ENCODE assay signal across 8 mouse cellular contexts in genomic region chr2:164441731-164442130, GRCm38 (mm10). TPM values are rescaled to one million over a fixed set of nuclear protein-coding genes. Genes with fewer than 3 reads are reported as not detected.
DNase-seq lines count a peak whose midpoint lies in the region; ATAC-seq and TF ChIP-seq lines count a peak whose summit lies in the region.

No protein-coding gene starts in this region.

- no peak for DNase-seq in heart, postnatal 0 days (ENCODE audit: low spot score)
- no peak for DNase-seq in heart, adult 8-10 months (ENCODE audit: low spot score)
- DNase-seq in natural killer cell, adult 2 months (ENCODE audit: low spot score in 2 of 2): no peak
- DNase-seq in cerebellum, postnatal 10 days: no peak
- no peak for DNase-seq in urinary bladder, postnatal 36 days (ENCODE audit: low spot score in 2 of 2)

- H3K27ac ChIP-seq in heart, postnatal 0 days (ENCODE audit: low read depth): no peak overlapping the region
- no peak overlapping the region for H3K27ac ChIP-seq in bone marrow, adult 2 months (ENCODE audit: control insufficient read depth, insufficient read depth, low read depth, low read length, poor library complexity)
- no peak overlapping the region for H3K27ac ChIP-seq in hindbrain, embryonic 16.5 days (ENCODE audit: low read depth, low read length)
- no peak overlapping the region for H3K27ac ChIP-seq in midbrain, embryonic 13.5 days

- peaks cover 21% of the 10 kb centered on the region; the same call in 1 of the 2 replicates for H3K4me1 ChIP-seq in heart, postnatal 0 days (ENCODE audit: control insufficient read depth, insufficient read depth)
- H3K4me1 ChIP-seq in bone marrow, adult 2 months (ENCODE audit: control insufficient read depth, insufficient read depth, low read length): no peaks in the 10 kb centered on the region
- H3K4me1 ChIP-seq in hindbrain, embryonic 16.5 days (ENCODE audit: control insufficient read depth, insufficient read depth, low read depth, low read length): peaks cover 21% of the 10 kb centered on the region
- peaks cover 25% of the 10 kb centered on the region for H3K4me1 ChIP-seq in midbrain, embryonic 13.5 days (replicated peaks)

- peak overlapping the region; percentile 87 for H3K4me2 ChIP-seq in heart, postnatal 0 days (ENCODE audit: low read depth, low read length)
- H3K4me2 ChIP-seq in hindbrain, embryonic 16.5 days (ENCODE audit: low read length): peak overlapping the region; percentile 95
- peak overlapping the region; percentile 81 for H3K4me2 ChIP-seq in midbrain, embryonic 13.5 days (replicated peaks)

- peak overlapping the region; percentile 68 for H3K4me3 ChIP-seq in heart, postnatal 0 days (ENCODE audit: low read depth, low read length)
- peak overlapping the region; percentile 76 for H3K4me3 ChIP-seq in bone marrow, adult 2 months (replicated peaks; ENCODE audit: control insufficient read depth, low read depth, low read length)
- H3K4me3 ChIP-seq in hindbrain, embryonic 16.5 days (ENCODE audit: low read length): no peak overlapping the region; the same call in 1 of the 2 replicates
- H3K4me3 ChIP-seq in midbrain, embryonic 13.5 days (replicated peaks): peak overlapping the region; percentile 48; the same call in 1 of the 2 replicates

- peak overlapping the region; percentile 67 for H3K9ac ChIP-seq in heart, postnatal 0 days (replicated peaks; ENCODE audit: low read depth, low read length)
- H3K9ac ChIP-seq in hindbrain, embryonic 16.5 days (ENCODE audit: low read depth, low read length): peak overlapping the region; percentile 27; the same call in 1 of the 2 replicates
- no peak overlapping the region for H3K9ac ChIP-seq in midbrain, embryonic 13.5 days (replicated peaks)

- WGBS in heart, postnatal 0 days: 42% methylated on average over 7 of the region's 7 CpGs
- 14% methylated on average over 7 of the region's 7 CpGs for WGBS in bone marrow, adult 2 months
- 29% methylated on average over 7 of the region's 7 CpGs for WGBS in hindbrain, embryonic 16.5 days
- 28% methylated on average over 7 of the region's 7 CpGs for WGBS in midbrain, embryonic 13.5 days

- TF ChIP-seq POLR2A in bone marrow, adult 2 months (IDR thresholded peaks at IDR 0.05; ENCODE audit: borderline replicate concordance, control insufficient read depth, low read depth, low read length): no peak

- peaks cover 30% of the 10 kb centered on the region for H3K27me3 ChIP-seq in heart, postnatal 0 days (ENCODE audit: control insufficient read depth, insufficient read depth, low read length)
- H3K27me3 ChIP-seq in hindbrain, embryonic 16.5 days (replicated peaks; ENCODE audit: control insufficient read depth, insufficient read depth, low read length): peaks cover 13% of the 10 kb centered on the region
- H3K27me3 ChIP-seq in midbrain, embryonic 13.5 days: peaks cover 31% of the 10 kb centered on the region

- ATAC-seq in heart, postnatal 0 days (ENCODE audit: insufficient read depth, low read depth): no peak
- ATAC-seq in hindbrain, embryonic 16.5 days: no peak
- no peak for ATAC-seq in midbrain, embryonic 13.5 days

- H3K9me3 ChIP-seq in heart, postnatal 0 days (replicated peaks; ENCODE audit: control insufficient read depth, low read length): no peaks in the 10 kb centered on the region
- no peaks in the 10 kb centered on the region for H3K9me3 ChIP-seq in hindbrain, embryonic 16.5 days (ENCODE audit: control insufficient read depth, low read length)
- H3K9me3 ChIP-seq in midbrain, embryonic 13.5 days: no peaks in the 10 kb centered on the region

- no peak for TF ChIP-seq EP300 in heart, postnatal 0 days (IDR thresholded peaks at IDR 0.05; ENCODE audit: low read depth)

- no peaks in the 10 kb centered on the region for H3K36me3 ChIP-seq in heart, postnatal 0 days (replicated peaks; ENCODE audit: control insufficient read depth, insufficient read depth, low read length)
- no peaks in the 10 kb centered on the region for H3K36me3 ChIP-seq in hindbrain, embryonic 16.5 days (ENCODE audit: control insufficient read depth, insufficient read depth, low read length)
- no peaks in the 10 kb centered on the region for H3K36me3 ChIP-seq in midbrain, embryonic 13.5 days

- no peak for TF ChIP-seq CTCF in heart, postnatal 0 days (IDR thresholded peaks at IDR 0.05; ENCODE audit: low read depth)
- no peak for TF ChIP-seq CTCF in bone marrow, adult 2 months (IDR thresholded peaks at IDR 0.05; ENCODE audit: control insufficient read depth, insufficient read depth, low read length)

RNA-seq across cellular contexts. Expression of gene Sdc4, which starts 2.0 kb away (rescaled TPM):
- 42.2 and 46.5 TPM in 2 replicates for total RNA-seq in heart, postnatal 0 days (2014; rRNA removed; ENCODE audit: low replicate concordance)
- polyA plus RNA-seq in heart, postnatal 0 days (2015; fragmentation: Nextera tagmentation; extraction: Ambion mirVana): 30.4 and 30.7 TPM in 2 replicates
- total RNA-seq in heart, adult 8-10 months (2022): 10 to 100 TPM; 14.9 to 23.0 (median 20.7) TPM
- 12.6 and 22.1 TPM in 2 replicates for polyA plus RNA-seq in bone marrow, adult 2 months (2011; ENCODE audit: insufficient read depth, insufficient read length, low replicate concordance, missing spikeins)
- polyA plus RNA-seq in hindbrain, embryonic 16.5 days (2015; fragmentation: Nextera tagmentation; extraction: Ambion mirVana): 13.0 and 15.3 TPM in 2 replicates
- polyA plus RNA-seq in midbrain, embryonic 13.5 days (2015; fragmentation: Nextera tagmentation; extraction: Ambion mirVana): 6.5 and 7.3 TPM in 2 replicates

RNA-seq across cellular contexts. Expression of gene Sys1, which starts 15.0 kb away (rescaled TPM):
- total RNA-seq in heart, postnatal 0 days (2014; rRNA removed; ENCODE audit: low replicate concordance): 71.8 and 87.9 TPM in 2 replicates
- polyA plus RNA-seq in heart, postnatal 0 days (2015; fragmentation: Nextera tagmentation; extraction: Ambion mirVana): 37.6 and 39.1 TPM in 2 replicates
- 10 to 100 TPM; 25.2 to 28.5 (median 25.8) TPM for total RNA-seq in heart, adult 8-10 months (2022)
- 10.1 and 26.7 TPM in 2 replicates for polyA plus RNA-seq in bone marrow, adult 2 months (2011; ENCODE audit: insufficient read depth, insufficient read length, low replicate concordance, missing spikeins)
- polyA plus RNA-seq in hindbrain, embryonic 16.5 days (2015; fragmentation: Nextera tagmentation; extraction: Ambion mirVana): 89.7 and 95.6 TPM in 2 replicates
- polyA plus RNA-seq in midbrain, embryonic 13.5 days (2015; fragmentation: Nextera tagmentation; extraction: Ambion mirVana): 77.6 and 81.1 TPM in 2 replicates

RNA-seq across cellular contexts. Expression of gene Gm20458, which starts 19.0 kb away (rescaled TPM):
- total RNA-seq in heart, postnatal 0 days (2014; rRNA removed; ENCODE audit: low replicate concordance): 6.7 and 34.3 TPM in 2 replicates
- polyA plus RNA-seq in heart, postnatal 0 days (2015; fragmentation: Nextera tagmentation; extraction: Ambion mirVana): 15.4 and 15.5 TPM in 2 replicates
- 1 to 10 TPM; 3.6 to 6.7 (median 5.5) TPM for total RNA-seq in heart, adult 8-10 months (2022)
- polyA plus RNA-seq in bone marrow, adult 2 months (2011; ENCODE audit: insufficient read depth, insufficient read length, low replicate concordance, missing spikeins): not detected in 2 replicates
- 4.1 and 12.3 TPM in 2 replicates for polyA plus RNA-seq in hindbrain, embryonic 16.5 days (2015; fragmentation: Nextera tagmentation; extraction: Ambion mirVana)
- 4.5 and 5.2 TPM in 2 replicates for polyA plus RNA-seq in midbrain, embryonic 13.5 days (2015; fragmentation: Nextera tagmentation; extraction: Ambion mirVana)

RNA-seq across cellular contexts. Expression of gene Trp53tg5, which starts 31.8 kb away (rescaled TPM):
- not detected in 2 replicates for total RNA-seq in heart, postnatal 0 days (2014; rRNA removed; ENCODE audit: low replicate concordance)
- not detected in 2 replicates for polyA plus RNA-seq in heart, postnatal 0 days (2015; fragmentation: Nextera tagmentation; extraction: Ambion mirVana)
- total RNA-seq in heart, adult 8-10 months (2022): not detected
- polyA plus RNA-seq in bone marrow, adult 2 months (2011; ENCODE audit: insufficient read depth, insufficient read length, low replicate concordance, missing spikeins): not detected in 2 replicates
- not detected in 2 replicates for polyA plus RNA-seq in hindbrain, embryonic 16.5 days (2015; fragmentation: Nextera tagmentation; extraction: Ambion mirVana)
- not detected in 2 replicates for polyA plus RNA-seq in midbrain, embryonic 13.5 days (2015; fragmentation: Nextera tagmentation; extraction: Ambion mirVana)

RNA-seq across cellular contexts. Expression of gene Matn4, which starts 36.8 kb away (rescaled TPM):
- total RNA-seq in heart, postnatal 0 days (2014; rRNA removed; ENCODE audit: low replicate concordance): 1.7 and 3.3 TPM in 2 replicates
- polyA plus RNA-seq in heart, postnatal 0 days (2015; fragmentation: Nextera tagmentation; extraction: Ambion mirVana): 1.1 and 1.5 TPM in 2 replicates
- under 1 TPM; 0.25 to 0.50 (median 0.29) TPM for total RNA-seq in heart, adult 8-10 months (2022)
- 0.86 and 1.2 TPM in 2 replicates for polyA plus RNA-seq in bone marrow, adult 2 months (2011; ENCODE audit: insufficient read depth, insufficient read length, low replicate concordance, missing spikeins)
- 3.8 TPM in 2 replicates for polyA plus RNA-seq in hindbrain, embryonic 16.5 days (2015; fragmentation: Nextera tagmentation; extraction: Ambion mirVana)
- polyA plus RNA-seq in midbrain, embryonic 13.5 days (2015; fragmentation: Nextera tagmentation; extraction: Ambion mirVana): 0.26 and 0.39 TPM in 2 replicates
